12 mouse cellular contexts compared by ENCODE assay signal in the genomic region with DNA sequence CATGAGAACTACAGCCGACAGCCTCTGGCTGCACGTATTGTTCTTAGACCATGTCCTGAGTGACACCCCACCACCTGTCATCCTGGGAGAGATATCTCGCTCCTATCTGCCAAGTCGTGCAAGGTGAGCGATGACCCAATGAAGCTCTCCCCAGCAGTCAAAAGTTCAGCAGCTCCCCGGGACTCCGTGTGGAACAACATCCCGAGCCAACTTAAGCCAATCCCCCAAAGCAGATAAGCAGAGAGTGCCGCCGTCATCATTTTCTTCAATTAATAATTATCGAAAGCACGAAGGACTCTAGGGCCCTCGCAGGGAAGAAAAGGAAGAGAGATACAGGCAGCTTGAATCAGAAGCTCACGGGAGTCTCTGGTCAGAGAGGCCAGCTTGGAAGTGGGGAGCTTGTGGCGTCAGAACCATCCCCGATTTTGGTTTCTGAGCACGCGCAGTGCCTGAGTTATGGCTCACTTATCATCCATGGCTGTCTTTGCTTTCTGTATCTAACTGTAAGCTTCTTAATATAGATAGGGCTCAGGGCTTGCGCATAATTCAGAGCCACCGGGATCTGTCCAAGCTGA. TPM values are rescaled to one million over a fixed set of nuclear protein-coding genes. Genes with fewer than 3 reads are reported as not detected.
DNase-seq lines count a peak whose midpoint lies in the region; ATAC-seq and TF ChIP-seq lines count a peak whose summit lies in the region.
"Had no signal": no experiment of that assay in that cellular context is flagged by ENCODE, and none has a peak within 500 bp of the region (broad histone marks: within the 10 kb centered on the region; RNA-seq: fewer than 3 reads in every experiment).

No protein-coding gene starts in this region.

- 90% methylated on average over 20 of the region's 20 CpGs for WGBS in forebrain, embryonic 16.5 days
- 88% methylated on average over 20 of the region's 20 CpGs for WGBS in forebrain, embryonic 14.5 days
- WGBS in lung, embryonic 14.5 days: 41% methylated on average over 20 of the region's 20 CpGs
- WGBS in kidney, embryonic 15.5 days: 64% methylated on average over 20 of the region's 20 CpGs
- 28% methylated on average over 20 of the region's 20 CpGs for WGBS in small intestine, adult 2 months

- 0 out of 2 replicates have a peak overlapping the region, but pooled peaks have one; percentile 27 for H3K27ac ChIP-seq in forebrain, embryonic 16.5 days (ENCODE audit: low read length)
- H3K27ac ChIP-seq in forebrain, embryonic 14.5 days (ENCODE audit: low read depth, low read length): no peak overlapping the region
- H3K27ac ChIP-seq in lung, embryonic 14.5 days (ENCODE audit: low read depth): peak overlapping the region; percentile 66
- peak overlapping the region; percentile 82 for H3K27ac ChIP-seq in kidney, embryonic 15.5 days
- peak overlapping the region; percentile 88 for H3K27ac ChIP-seq in small intestine, adult 2 months (ENCODE audit: insufficient read depth, low read depth, low read length)
- H3K27ac ChIP-seq: embryonic facial prominence, embryonic 15.5 days had no signal

- H3K36me3 ChIP-seq in forebrain, embryonic 16.5 days (ENCODE audit: control insufficient read depth, insufficient read depth): no peaks in the 10 kb centered on the region
- no peaks in the 10 kb centered on the region for H3K36me3 ChIP-seq in forebrain, embryonic 14.5 days (ENCODE audit: control insufficient read depth, insufficient read depth, low read length)
- no peaks in the 10 kb centered on the region for H3K36me3 ChIP-seq in lung, embryonic 14.5 days (ENCODE audit: insufficient read depth)
- H3K36me3 ChIP-seq in kidney, embryonic 15.5 days: no peaks in the 10 kb centered on the region
- no peaks in the 10 kb centered on the region; the same call in 1 of the 2 replicates for H3K36me3 ChIP-seq in small intestine, adult 2 months (ENCODE audit: control insufficient read depth, insufficient read depth, low read length)
- H3K36me3 ChIP-seq: embryonic facial prominence, embryonic 15.5 days had no signal

- H3K4me3 ChIP-seq in forebrain, embryonic 16.5 days (replicated peaks; ENCODE audit: low read length): no peak overlapping the region
- H3K4me3 ChIP-seq in forebrain, embryonic 14.5 days (ENCODE audit: low read depth, low read length): no peak overlapping the region
- H3K4me3 ChIP-seq in lung, embryonic 14.5 days (ENCODE audit: low read depth, low read length): no peak overlapping the region
- no peak overlapping the region for H3K4me3 ChIP-seq in kidney, embryonic 15.5 days (replicated peaks)
- peak overlapping the region; percentile 43 for H3K4me3 ChIP-seq in small intestine, adult 2 months (ENCODE audit: low read depth, low read length)
- H3K4me3 ChIP-seq: embryonic facial prominence, embryonic 15.5 days had no signal

- DNase-seq in forebrain, embryonic 14.5 days (ENCODE audit: low spot score): no peak
- no peak for DNase-seq in lung, embryonic 14.5 days
- no peak for DNase-seq in lung, postnatal 4 days
- DNase-seq in thymus, postnatal 10 days (ENCODE audit: low spot score in 2 of 2): no peak
- DNase-seq: layer of hippocampus, postnatal 36 days; lung, adult 2 months had no signal

- no peak for TF ChIP-seq CTCF in lung, embryonic 14.5 days (IDR thresholded peaks at IDR 0.05; ENCODE audit: low read depth)
- TF ChIP-seq CTCF in small intestine, adult 2 months (IDR thresholded peaks at IDR 0.05; ENCODE audit: extremely low read depth, insufficient read length, insufficient replicate concordance, low read depth, low read length): no peak

- H3K9ac ChIP-seq in forebrain, embryonic 16.5 days (replicated peaks; ENCODE audit: low read depth, low read length): no peak overlapping the region
- no peak overlapping the region for H3K9ac ChIP-seq in forebrain, embryonic 14.5 days (ENCODE audit: low read length)
- no peak overlapping the region for H3K9ac ChIP-seq in lung, embryonic 14.5 days
- H3K9ac ChIP-seq in kidney, embryonic 15.5 days: no peak overlapping the region
- H3K9ac ChIP-seq: embryonic facial prominence, embryonic 15.5 days had no signal

- H3K4me2 ChIP-seq in forebrain, embryonic 16.5 days (ENCODE audit: low read length): no peak overlapping the region
- H3K4me2 ChIP-seq in forebrain, embryonic 14.5 days (ENCODE audit: low read length): no peak overlapping the region
- H3K4me2 ChIP-seq in lung, embryonic 14.5 days: no peak overlapping the region
- H3K4me2 ChIP-seq in kidney, embryonic 15.5 days: peak overlapping the region; percentile 35
- H3K4me2 ChIP-seq: embryonic facial prominence, embryonic 15.5 days had no signal

- no peaks in the 10 kb centered on the region for H3K9me3 ChIP-seq in forebrain, embryonic 16.5 days (ENCODE audit: control insufficient read depth, low read length)
- H3K9me3 ChIP-seq in forebrain, embryonic 14.5 days (replicated peaks; ENCODE audit: control insufficient read depth, low read length): no peaks in the 10 kb centered on the region
- H3K9me3 ChIP-seq in lung, embryonic 14.5 days (ENCODE audit: low read depth, low read length): no peaks in the 10 kb centered on the region
- H3K9me3 ChIP-seq in kidney, embryonic 15.5 days (replicated peaks): no peaks in the 10 kb centered on the region
- H3K9me3 ChIP-seq: embryonic facial prominence, embryonic 15.5 days had no signal

- peak; percentile 70; the same call in 1 of the 2 replicates for TF ChIP-seq POLR2A in small intestine, adult 2 months (IDR thresholded peaks at IDR 0.05; ENCODE audit: low read depth, low read length)

- no peak for ATAC-seq in forebrain, embryonic 16.5 days
- ATAC-seq in forebrain, embryonic 14.5 days: no peak
- ATAC-seq in lung, embryonic 14.5 days (ENCODE audit: insufficient read depth): no peak
- peak; percentile 46; the same call in 1 of the 2 replicates for ATAC-seq in kidney, embryonic 15.5 days (replicated peaks; ENCODE audit: low FRiP score)
- ATAC-seq in CD4-positive, CD25-positive, alpha-beta regulatory T cell, adult 4 months: no peak
- ATAC-seq: midbrain, embryonic 16.5 days had no signal

- no peaks in the 10 kb centered on the region for H3K27me3 ChIP-seq in forebrain, embryonic 16.5 days (replicated peaks; ENCODE audit: control insufficient read depth, insufficient read depth, low read length)
- H3K27me3 ChIP-seq in forebrain, embryonic 14.5 days (replicated peaks; ENCODE audit: control insufficient read depth, insufficient read depth, low read length): no peaks in the 10 kb centered on the region
- no peaks in the 10 kb centered on the region for H3K27me3 ChIP-seq in lung, embryonic 14.5 days (ENCODE audit: insufficient read depth, low read length)
- no peaks in the 10 kb centered on the region for H3K27me3 ChIP-seq in kidney, embryonic 15.5 days
- H3K27me3 ChIP-seq in small intestine, adult 2 months (ENCODE audit: control insufficient read depth, insufficient read depth, low read length): no peaks in the 10 kb centered on the region
- H3K27me3 ChIP-seq: embryonic facial prominence, embryonic 15.5 days had no signal

- peaks cover 10% of the 10 kb centered on the region for H3K4me1 ChIP-seq in forebrain, embryonic 16.5 days (replicated peaks; ENCODE audit: control insufficient read depth, insufficient read depth, low read length)
- peaks cover 7% of the 10 kb centered on the region; the same call in 1 of the 2 replicates for H3K4me1 ChIP-seq in forebrain, embryonic 14.5 days (ENCODE audit: control insufficient read depth, insufficient read depth, low read length)
- H3K4me1 ChIP-seq in lung, embryonic 14.5 days (ENCODE audit: insufficient read depth): peaks cover 11% of the 10 kb centered on the region; the same call in 1 of the 2 replicates
- H3K4me1 ChIP-seq in kidney, embryonic 15.5 days: peaks cover 25% of the 10 kb centered on the region
- H3K4me1 ChIP-seq in small intestine, adult 2 months (ENCODE audit: control insufficient read depth, insufficient read depth, insufficient read length, low read length): peaks cover 21% of the 10 kb centered on the region; the same call in 1 of the 2 replicates

RNA-seq across cellular contexts. Expression of a gene that starts 13.7 kb away (rescaled TPM):
- 12.1 and 15.3 TPM in 2 replicates for polyA plus RNA-seq in forebrain, embryonic 16.5 days (2015; fragmentation: Nextera tagmentation; extraction: Ambion mirVana)
- 4.3 and 6.6 TPM in 2 replicates for polyA plus RNA-seq in forebrain, embryonic 14.5 days (2014; fragmentation: Nextera tagmentation; extraction: Ambion mirVana)
- polyA plus RNA-seq in lung, embryonic 14.5 days (2014; fragmentation: Nextera tagmentation; extraction: Ambion mirVana): 3.9 and 6.4 TPM in 2 replicates
- polyA plus RNA-seq in kidney, embryonic 15.5 days (2015; fragmentation: Nextera tagmentation; extraction: Ambion mirVana): 6.3 and 7.0 TPM in 2 replicates
- 9.2 and 34.9 TPM in 2 replicates for polyA plus RNA-seq in small intestine, adult 2 months (2012; rRNA removed)
- polyA plus RNA-seq in CD4-positive, CD25-positive, alpha-beta regulatory T cell, adult 4 months (2017; shearing (Covaris generic)): 10 to 100 TPM; 26.0 to 31.6 TPM
